Mouse (Mus musculus): ENCODE results near the gene Ccdc105. TPM values are rescaled to one million over a fixed set of nuclear protein-coding genes. Genes with fewer than 3 reads are reported as not detected.

Ccdc105 gene
- polyA plus RNA-seq, 1 experiment from 2014 or later: 0.19 TPM

DNA sequence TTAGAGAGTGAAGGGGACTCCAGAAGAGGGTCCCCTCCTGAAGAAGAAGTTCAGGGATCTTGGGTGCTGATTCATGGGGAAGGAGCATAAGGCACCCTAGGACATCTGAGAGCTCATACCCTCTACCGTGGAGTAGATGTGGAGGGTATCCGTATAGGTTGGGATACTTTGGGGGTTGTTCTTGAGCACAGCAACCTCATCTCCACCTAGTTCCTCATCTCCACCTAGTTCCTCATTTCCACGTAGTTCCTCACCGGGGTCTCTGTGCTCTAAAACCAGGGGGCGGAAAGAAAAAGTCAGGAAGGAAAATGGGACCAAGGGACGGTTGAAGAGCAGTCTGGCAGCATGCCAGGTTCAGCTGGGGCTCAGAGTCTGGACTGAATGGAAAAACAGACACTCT, 38.7 kb downstream of the Ccdc105 start:
- 90% methylated on average over 6 of the region's 6 CpGs for WGBS
- Histone ChIP-seq H3K4me3 (replicated peaks) (no peak overlapping the region), H3K36me3 (no peaks in the 10 kb centered on the region), H3K9me3 (no peaks in the 10 kb centered on the region), H3K27me3 (no peaks in the 10 kb centered on the region), H3K9ac (replicated peaks) (no peak overlapping the region), H3K27ac (no peak overlapping the region), H3K4me1 (replicated peaks) (no peaks in the 10 kb centered on the region), H3K4me2 (replicated peaks) (no peak overlapping the region)
- ATAC-seq: no peak

DNA sequence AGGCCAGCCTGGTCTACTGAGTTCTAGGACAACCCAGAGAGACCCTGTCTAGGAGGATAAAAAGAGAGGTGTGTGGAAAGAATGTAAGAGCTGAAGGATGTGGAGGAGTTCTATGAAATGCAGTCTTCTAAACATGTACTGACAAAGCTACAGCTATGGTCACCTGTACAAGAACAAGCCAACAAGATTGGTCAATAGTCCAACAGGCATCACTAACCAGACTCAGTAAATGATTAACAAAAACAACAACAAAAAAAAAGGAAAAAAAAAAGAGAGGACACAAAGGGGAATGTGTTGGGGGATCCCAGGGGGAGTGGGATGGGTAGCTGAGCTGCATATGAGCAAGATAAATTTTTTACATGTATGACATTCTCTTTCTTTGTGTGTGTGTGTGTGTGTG, 42.2 kb downstream of the Ccdc105 start:
- H3K27ac ChIP-seq: no peak overlapping the region
- H3K4me3 ChIP-seq (replicated peaks): no peak overlapping the region
- no peaks in the 10 kb centered on the region for H3K36me3 ChIP-seq
- no peaks in the 10 kb centered on the region for H3K27me3 ChIP-seq
- ATAC-seq: no peak
- H3K4me2 ChIP-seq (replicated peaks): no peak overlapping the region
- no peaks in the 10 kb centered on the region for H3K9me3 ChIP-seq
- H3K4me1 ChIP-seq (replicated peaks): no peaks in the 10 kb centered on the region
- no peak overlapping the region for H3K9ac ChIP-seq (replicated peaks)

DNA sequence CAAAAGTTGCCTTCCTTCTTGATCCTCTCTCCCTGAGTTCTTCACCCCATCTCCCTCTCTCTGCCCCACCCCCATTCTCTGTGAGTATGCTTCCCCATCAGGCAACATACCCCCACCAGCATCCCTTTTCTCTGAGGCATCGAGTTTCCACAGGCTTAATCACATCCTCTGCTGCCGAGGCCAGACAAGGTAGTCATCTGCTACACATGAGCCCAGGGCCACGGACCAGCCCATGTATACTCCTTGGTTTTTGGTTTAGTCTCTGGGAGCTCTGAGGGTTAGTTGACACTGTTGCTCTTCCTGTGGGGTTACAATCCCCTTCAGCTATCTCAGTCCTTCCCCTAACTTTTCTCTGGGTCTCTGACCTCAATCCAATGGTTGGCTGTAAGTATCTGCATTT, 52.0 kb downstream of the Ccdc105 start:
- Histone ChIP-seq H3K4me1 (replicated peaks) (no peaks in the 10 kb centered on the region), H3K4me2 (replicated peaks) (no peak overlapping the region), H3K4me3 (replicated peaks) (no peak overlapping the region), H3K36me3 (no peaks in the 10 kb centered on the region), H3K27ac (no peak overlapping the region), H3K9ac (replicated peaks) (no peak overlapping the region), H3K9me3 (no peaks in the 10 kb centered on the region), H3K27me3 (no peaks in the 10 kb centered on the region)
- ATAC-seq: no peak
- 63% methylated on average over 3 of the region's 3 CpGs for whole genome bisulfite sequencing

Other genes starting within 250 kb of the Ccdc105 start
- gene Olfr1358, start 235.6 kb downstream of the Ccdc105 start, polyA plus RNA-seq (2015; fragmentation: Nextera tagmentation; extraction: Ambion mirVana): not detected in 2 replicates
- gene Ilvbl, start 178.7 kb downstream of the Ccdc105 start, polyA plus RNA-seq (2015; fragmentation: Nextera tagmentation; extraction: Ambion mirVana): 49.6 and 50.0 TPM in 2 replicates
- 4.1 and 4.9 TPM in 2 replicates for gene Syde1, start 161.1 kb downstream of the Ccdc105 start, polyA plus RNA-seq (2015; fragmentation: Nextera tagmentation; extraction: Ambion mirVana)
- not detected in 2 replicates for gene Olfr1357, start 135.0 kb downstream of the Ccdc105 start, polyA plus RNA-seq (2015; fragmentation: Nextera tagmentation; extraction: Ambion mirVana)
- gene Casp14, start 34.8 kb downstream of the Ccdc105 start, polyA plus RNA-seq (2015; fragmentation: Nextera tagmentation; extraction: Ambion mirVana): not detected in 2 replicates
- 5.0 and 5.3 TPM in 2 replicates for gene Slc1a6, start 27.4 kb upstream of the Ccdc105 start, polyA plus RNA-seq (2015; fragmentation: Nextera tagmentation; extraction: Ambion mirVana)
- not detected in 2 replicates for gene Olfr1356, start 99.1 kb upstream of the Ccdc105 start, polyA plus RNA-seq (2015; fragmentation: Nextera tagmentation; extraction: Ambion mirVana)
- gene Olfr1355, start 122.5 kb upstream of the Ccdc105 start, polyA plus RNA-seq (2015; fragmentation: Nextera tagmentation; extraction: Ambion mirVana): not detected in 2 replicates
- not detected in 2 replicates for gene Olfr1354, start 160.1 kb upstream of the Ccdc105 start, polyA plus RNA-seq (2015; fragmentation: Nextera tagmentation; extraction: Ambion mirVana)
- gene Olfr8, start 197.6 kb upstream of the Ccdc105 start, polyA plus RNA-seq (2015; fragmentation: Nextera tagmentation; extraction: Ambion mirVana): not detected in 2 replicates
- not detected in 2 replicates for gene Olfr1353, start 210.2 kb upstream of the Ccdc105 start, polyA plus RNA-seq (2015; fragmentation: Nextera tagmentation; extraction: Ambion mirVana)
- gene Olfr1352, start 228.0 kb upstream of the Ccdc105 start, polyA plus RNA-seq (2015; fragmentation: Nextera tagmentation; extraction: Ambion mirVana): not detected in 2 replicates

All from midbrain, embryonic 13.5 days (tissue).